Mouse (Mus musculus) lung, postnatal 0 days (tissue): Measurements from ENCODE around the gene Tcl1b4. TPM values are rescaled to one million over a fixed set of nuclear protein-coding genes. Genes with fewer than 3 reads are reported as not detected.
"Not testable (repeated sequence)": the region's sequence is repeated elsewhere in the genome, so short reads cannot be mapped to it uniquely, and the experiment has no call there.

ENCODE experiments used
- ATAC-seq: fragments of 200-750 bp; cut with Nextera tagmentation; 2 replicates; pipeline ENCODE4 v1.8.0; 2017; ENCODE audit warnings: moderate library complexity
- DNase-seq: peaks from one replicate; pipeline ENCODE4 v3.0.0-alpha.2; 2016; ENCODE audit warnings: low spot score
- H3K27ac ChIP-seq: fragments of 300-500 bp; sonication (generic); 2 replicates; pipeline ENCODE4 v1.5.1; 2014; ENCODE audit warnings: antibody characterized with exemption, mild to moderate bottlenecking, low read length, mixed read lengths
- H3K27me3 ChIP-seq: fragments of 300-500 bp; sonication (generic); replicated peaks from 2 replicates; pipeline ENCODE4 v1.6.1; 2014; ENCODE audit warnings: low read length, mixed read lengths; ENCODE audit not compliant: insufficient read depth
- H3K36me3 ChIP-seq: fragments of 300-500 bp; sonication (generic); 2 replicates; pipeline ENCODE4 v1.6.1; 2014; ENCODE audit warnings: low read length, mixed read lengths; ENCODE audit not compliant: insufficient read depth
- H3K4me1 ChIP-seq: fragments of 300-500 bp; sonication (generic); 2 replicates; pipeline ENCODE4 v1.6.1; 2014; ENCODE audit warnings: antibody characterized with exemption, low read depth, low read length, mixed read lengths; ENCODE audit not compliant: insufficient read depth
- H3K4me2 ChIP-seq: fragments of 300-500 bp; sonication (generic); replicated peaks from 2 replicates; pipeline ENCODE4 v1.6.1; 2014; ENCODE audit warnings: low read depth, mild to moderate bottlenecking, low read length, moderate library complexity, mixed read lengths
- H3K4me3 ChIP-seq: fragments of 300-500 bp; sonication (generic); 2 replicates; pipeline ENCODE4 v1.5.1; 2014; ENCODE audit warnings: low read depth, low read length
- H3K9ac ChIP-seq: fragments of 300-500 bp; sonication (generic); replicated peaks from 2 replicates; pipeline ENCODE4 v1.6.1; 2014; ENCODE audit warnings: low read depth, mild to moderate bottlenecking
- H3K9me3 ChIP-seq: fragments of 300-500 bp; sonication (generic); 2 replicates; pipeline ENCODE4 v1.6.1; 2016; ENCODE audit warnings: low read length, mixed read lengths
- CTCF ChIP-seq: IDR thresholded peaks from 2 replicates; pipeline ENCODE4 v1.5.1; 2016; ENCODE audit warnings: antibody characterized with exemption, mild to moderate bottlenecking
- EP300 ChIP-seq: IDR thresholded peaks from 2 replicates; pipeline ENCODE4 v1.6.1; 2016; ENCODE audit warnings: antibody characterized with exemption, mild to moderate bottlenecking, control low read depth
- WGBS: fragments of 180-500 bp; shearing (Covaris S2); extraction: QIAGEN DNeasy Blood & Tissue Kit; methylation state at CpG from one replicate; pipeline ENCODE4 v1.1.7; 2014; 5-methylcytosine and 5-hydroxymethylcytosine counted together
- polyA plus RNA-seq: library from polyadenylated mRNA; unstranded; fragments of >200 nt; fragmentation: Nextera tagmentation; extraction: Ambion mirVana; gene quantifications from 2 replicates; pipeline ENCODE4 v1.2.1, GENCODE M21; 2015

Gene Tcl1b4
- not detected in 2 replicates for polyA plus RNA-seq

DNA sequence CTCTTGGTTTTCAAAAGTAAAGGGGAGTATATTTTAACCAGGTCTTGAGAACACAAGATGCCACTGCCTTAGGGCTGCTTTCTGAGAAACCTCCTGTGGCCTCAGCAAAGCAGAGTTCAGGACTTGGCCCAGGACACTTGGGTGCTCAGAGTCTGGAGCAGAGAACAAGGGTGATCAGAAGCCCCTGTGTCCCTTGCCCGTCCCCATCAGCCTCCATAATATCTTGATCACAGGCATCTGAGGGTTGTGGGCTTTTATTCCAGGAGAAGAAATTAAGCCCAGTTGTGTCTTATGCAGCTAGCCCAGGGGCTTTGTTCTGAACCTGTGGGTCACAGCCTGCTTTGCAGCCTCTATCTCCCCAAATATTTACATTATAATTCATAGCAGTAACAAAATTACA, at the start of gene Tcl1b4:
Gene Tcl1b4 (plus strand): TSS at position 301 of the 400 bp plus-strand sequence.
- not testable (repeated sequence) for H3K4me2 ChIP-seq, DNase-seq, H3K9ac ChIP-seq, H3K4me1 ChIP-seq, H3K27ac ChIP-seq, ATAC-seq, H3K36me3 ChIP-seq, H3K9me3 ChIP-seq, H3K27me3 ChIP-seq, H3K4me3 ChIP-seq
- WGBS, result 71% methylated on average over 1 of the region's 1 CpGs

GRCm38 (mm10) chr12:105155286-105155685, 46.5 kb upstream of the Tcl1b4 start:
- not testable (repeated sequence) for H3K27ac ChIP-seq, H3K4me3 ChIP-seq, H3K4me2 ChIP-seq, H3K9ac ChIP-seq, DNase-seq, H3K9me3 ChIP-seq, H3K4me1 ChIP-seq, H3K27me3 ChIP-seq, H3K36me3 ChIP-seq, ATAC-seq
- WGBS, result 67% methylated on average over 4 of the region's 4 CpGs

DNA sequence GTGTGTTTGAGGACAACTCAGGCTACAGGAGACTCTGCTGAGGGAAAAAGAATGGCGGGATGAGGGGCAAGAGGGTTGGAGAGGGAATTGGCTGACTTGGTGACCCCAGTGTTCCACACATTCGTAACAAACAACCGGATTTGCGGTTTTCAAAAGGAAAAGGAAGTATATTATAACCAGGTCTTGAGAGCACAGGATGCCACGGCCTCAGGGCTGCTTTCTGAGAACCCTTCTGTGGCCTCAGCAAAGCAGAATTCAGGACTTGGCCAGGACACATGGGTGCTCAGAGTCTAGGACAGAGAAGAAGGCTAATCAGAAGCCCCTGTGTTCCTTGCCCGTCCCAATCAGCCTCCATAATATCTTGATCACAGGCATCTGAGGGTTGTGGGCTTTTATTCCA, 42.9 kb upstream of the Tcl1b4 start:
- TF ChIP-seq EP300 (no peak), CTCF (no peak)
- no peak overlapping the region for H3K27ac ChIP-seq

DNA sequence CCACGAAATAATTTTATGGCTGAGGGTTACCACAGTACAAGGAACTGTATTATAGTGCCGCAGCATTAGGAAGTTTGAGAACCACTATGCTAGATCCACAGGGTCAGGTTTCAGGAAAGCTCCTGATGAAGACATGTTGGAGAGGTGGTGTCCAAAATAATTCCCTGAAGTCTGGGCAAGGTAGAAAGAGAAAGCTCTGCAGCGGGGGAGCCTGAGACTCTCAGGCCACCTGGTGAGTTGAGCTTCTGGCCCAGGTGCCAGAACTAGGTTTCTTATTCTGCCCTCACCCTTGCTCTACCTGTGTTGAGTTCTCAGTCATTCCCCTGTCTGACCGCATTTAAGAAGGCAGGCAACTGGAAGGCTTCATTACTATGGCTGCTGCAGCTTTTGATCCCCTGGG, 42.4 kb upstream of the Tcl1b4 start, which contains the start of gene Tcl1b1:
Gene Tcl1b1 (plus strand): TSS at position 301 of the 400 bp plus-strand sequence.
- H3K27me3 ChIP-seq, result no peaks in the 10 kb centered on the region
- TF ChIP-seq CTCF, result no peak
- TF ChIP-seq EP300, result no peak
- 64% methylated on average over 4 of the region's 4 CpGs for WGBS
- ATAC-seq (no peak), DNase-seq (no peak)
- H3K4me1 ChIP-seq, result no peaks in the 10 kb centered on the region
- no peak within 1 kb of the TSS for H3K4me3 ChIP-seq
- no peak within 1 kb of the TSS for H3K27ac ChIP-seq
- H3K9ac ChIP-seq, result no peak within 1 kb of the TSS
- H3K4me2 ChIP-seq, result no peak within 1 kb of the TSS
- no peaks in the 10 kb centered on the region for H3K36me3 ChIP-seq
- no peaks in the 10 kb centered on the region for H3K9me3 ChIP-seq

More for the DNA sequence above, 42.9 kb upstream of the Tcl1b4 start:
- H3K36me3 ChIP-seq, result no peaks in the 10 kb centered on the region
- no peaks in the 10 kb centered on the region for H3K4me1 ChIP-seq
- no peaks in the 10 kb centered on the region for H3K9me3 ChIP-seq
- 72% methylated on average over 6 of the region's 6 CpGs for WGBS
- no peak for DNase-seq
- H3K4me3 ChIP-seq, result no peak overlapping the region
- no peak overlapping the region for H3K9ac ChIP-seq
- H3K4me2 ChIP-seq, result no peak overlapping the region
- ATAC-seq, result no peak
- H3K27me3 ChIP-seq, result no peaks in the 10 kb centered on the region

GRCm38 (mm10) chr12:105166734-105167133, 35.0 kb upstream of the Tcl1b4 start:
- Histone ChIP-seq H3K4me1 (no peaks in the 10 kb centered on the region), H3K4me3 (no peak overlapping the region), H3K27ac (no peak overlapping the region), H3K4me2 (no peak overlapping the region), H3K9ac (no peak overlapping the region), H3K36me3 (no peaks in the 10 kb centered on the region), H3K27me3 (no peaks in the 10 kb centered on the region), H3K9me3 (no peaks in the 10 kb centered on the region)
- TF ChIP-seq EP300 (no peak), CTCF (no peak)
- ATAC-seq, result no peak
- 77% methylated on average over 3 of the region's 3 CpGs for WGBS
- no peak for DNase-seq

GRCm38 (mm10) chr12:105173366-105173765, 28.4 kb upstream of the Tcl1b4 start:
- Histone ChIP-seq H3K36me3 (no peaks in the 10 kb centered on the region), H3K4me3 (no peak overlapping the region), H3K4me2 (no peak overlapping the region), H3K27ac (no peak overlapping the region), H3K9me3 (no peaks in the 10 kb centered on the region), H3K9ac (no peak overlapping the region), H3K4me1 (no peaks in the 10 kb centered on the region), H3K27me3 (no peaks in the 10 kb centered on the region)
- TF ChIP-seq CTCF (no peak), EP300 (no peak)
- WGBS, result 58% methylated on average over 2 of the region's 2 CpGs
- DNase-seq (peak; percentile 27), ATAC-seq (peak; percentile 56)

GRCm38 (mm10) chr12:105174318-105174717, 27.4 kb upstream of the Tcl1b4 start:
- not testable (repeated sequence) for DNase-seq, H3K36me3 ChIP-seq, H3K4me1 ChIP-seq, H3K9me3 ChIP-seq, H3K9ac ChIP-seq, H3K27me3 ChIP-seq, H3K4me3 ChIP-seq, H3K4me2 ChIP-seq, H3K27ac ChIP-seq, ATAC-seq
- peak; percentile 38 for TF ChIP-seq CTCF
- 34% methylated on average over 2 of the region's 2 CpGs for WGBS

- H3K4me2 ChIP-seq, H3K27ac ChIP-seq, H3K4me3 ChIP-seq, H3K27me3 ChIP-seq, H3K9me3 ChIP-seq, H3K9ac ChIP-seq, H3K4me1 ChIP-seq, DNase-seq, H3K36me3 ChIP-seq, ATAC-seq: not testable (repeated sequence)
- WGBS, result 46% methylated on average over 3 of the region's 3 CpGs
Measured at GRCm38 (mm10) chr12:105176044-105176443, 25.7 kb upstream of the Tcl1b4 start, which contains the start of gene Tcl1b5. TSS of gene Tcl1b5 (plus strand) at chr12:105176344.

DNA sequence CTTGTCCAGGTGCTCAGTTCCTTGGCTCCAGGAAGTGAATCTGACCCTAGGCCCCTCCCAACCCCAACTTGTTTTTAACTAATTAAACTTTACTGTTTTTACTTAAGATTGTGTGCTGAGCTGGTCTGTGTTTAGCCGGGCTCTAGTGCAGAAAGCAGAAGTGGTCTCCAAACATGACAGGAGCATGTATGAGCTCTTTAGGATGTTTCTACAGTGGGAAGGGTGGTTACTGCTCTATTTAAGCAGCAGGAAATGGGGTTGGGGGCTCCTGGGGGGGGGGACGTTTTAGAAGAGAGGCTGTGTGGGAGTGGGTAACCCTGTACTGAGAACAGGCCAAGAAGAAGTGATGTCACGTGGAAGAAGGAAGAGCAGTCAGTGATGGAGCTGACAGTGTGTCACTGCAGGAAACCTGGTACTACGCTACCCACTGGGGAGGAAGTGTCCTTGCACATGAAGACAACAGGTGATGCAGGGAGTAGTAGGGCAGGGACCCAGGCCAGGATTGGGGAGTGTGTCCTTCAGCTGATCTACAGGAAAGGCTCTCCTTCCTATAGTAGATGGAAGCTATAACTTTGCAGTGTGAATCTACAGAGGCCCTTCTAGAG, 20.6 kb upstream of the Tcl1b4 start:
- not testable (repeated sequence) for H3K9ac ChIP-seq, H3K9me3 ChIP-seq, H3K27me3 ChIP-seq, ATAC-seq, H3K36me3 ChIP-seq, H3K4me3 ChIP-seq, H3K27ac ChIP-seq, H3K4me1 ChIP-seq, DNase-seq, H3K4me2 ChIP-seq
- 52% methylated on average over 4 of the region's 4 CpGs for WGBS
